Mouse (Mus musculus) neural tube, embryonic 13.5 days (tissue): ENCODE measurements around the gene S1pr4. TPM values are rescaled to one million over a fixed set of nuclear protein-coding genes. Genes with fewer than 3 reads are reported as not detected.

Source experiments
- ATAC-seq: fragments of 200-750 bp; cut with Nextera tagmentation; 2 replicates; pipeline ENCODE4 v1.8.0; 2017; ENCODE audit warnings: low read depth, mild to moderate bottlenecking, moderate TSS enrichment, moderate library complexity
- H3K27ac ChIP-seq: fragments of 300-500 bp; sonication (generic); replicated peaks from 2 replicates; pipeline ENCODE4 v1.5.1; 2015; ENCODE audit warnings: moderate library complexity, mild to moderate bottlenecking, inconsistent platforms
- H3K27me3 ChIP-seq: fragments of 300-500 bp; sonication (generic); 2 replicates; pipeline ENCODE4 v1.6.1; 2015; ENCODE audit warnings: mild to moderate bottlenecking, inconsistent platforms
- H3K36me3 ChIP-seq: fragments of 300-500 bp; sonication (generic); 2 replicates; pipeline ENCODE4 v1.6.1; 2015; ENCODE audit warnings: mild to moderate bottlenecking, inconsistent platforms
- H3K4me1 ChIP-seq: fragments of 300-500 bp; sonication (generic); replicated peaks from 2 replicates; pipeline ENCODE4 v1.6.1; 2015; ENCODE audit warnings: inconsistent platforms
- H3K4me2 ChIP-seq: fragments of 300-500 bp; sonication (generic); 2 replicates; pipeline ENCODE4 v1.6.1; 2015; ENCODE audit warnings: inconsistent platforms, mild to moderate bottlenecking, moderate library complexity
- H3K4me3 ChIP-seq: fragments of 300-500 bp; sonication (generic); 2 replicates; pipeline ENCODE4 v1.5.1; 2015; ENCODE audit warnings: mild to moderate bottlenecking, inconsistent platforms
- H3K9ac ChIP-seq: fragments of 300-500 bp; sonication (generic); 2 replicates; pipeline ENCODE4 v1.6.1; 2015; ENCODE audit warnings: moderate library complexity, mild to moderate bottlenecking, inconsistent platforms
- H3K9me3 ChIP-seq: fragments of 300-500 bp; sonication (generic); 2 replicates; pipeline ENCODE4 v1.6.1; 2016; ENCODE audit warnings: inconsistent platforms
- WGBS: fragments of 180-500 bp; shearing (Covaris S2); methylation state at CpG from one replicate; pipeline ENCODE4 v1.1.7; 2015; 5-methylcytosine and 5-hydroxymethylcytosine counted together
- polyA plus RNA-seq: library from polyadenylated mRNA; unstranded; fragments of >200 nt; fragmentation: Nextera tagmentation; extraction: Ambion mirVana; gene quantifications from 2 replicates; pipeline ENCODE4 v1.2.1, GENCODE M21; 2015

The S1pr4 gene
- polyA plus RNA-seq, 1 experiment from 2014 or later, result 0.64 TPM

- no peak for ATAC-seq
- Histone ChIP-seq H3K36me3 (peaks cover 70% of the 10 kb centered on the region), H3K27me3 (no peaks in the 10 kb centered on the region), H3K4me3 (no peak overlapping the region), H3K4me1 (peaks cover 13% of the 10 kb centered on the region), H3K9ac (no peak overlapping the region), H3K4me2 (no peak overlapping the region), H3K9me3 (no peaks in the 10 kb centered on the region), H3K27ac (no peak overlapping the region)
- 86% methylated on average over 11 of the region's 11 CpGs for WGBS
Measured at GRCm38 (mm10) chr10:81488081-81488480, 11.9 kb downstream of the S1pr4 start.

GRCm38 (mm10) chr10:81486496-81486895, 13.4 kb downstream of the S1pr4 start:
- Histone ChIP-seq H3K9me3 (no peaks in the 10 kb centered on the region), H3K4me1 (peaks cover 18% of the 10 kb centered on the region), H3K27me3 (no peaks in the 10 kb centered on the region), H3K36me3 (peaks cover 54% of the 10 kb centered on the region), H3K4me3 (no peak overlapping the region), H3K9ac (no peak overlapping the region), H3K27ac (no peak overlapping the region), H3K4me2 (no peak overlapping the region)
- WGBS, result 85% methylated on average over 10 of the region's 10 CpGs
- ATAC-seq, result no peak

- no peak for ATAC-seq
- Histone ChIP-seq H3K4me3 (no peak overlapping the region), H3K27ac (no peak overlapping the region), H3K9me3 (no peaks in the 10 kb centered on the region), H3K9ac (no peak overlapping the region), H3K36me3 (peaks cover 45% of the 10 kb centered on the region), H3K27me3 (no peaks in the 10 kb centered on the region), H3K4me2 (no peak overlapping the region), H3K4me1 (peaks cover 23% of the 10 kb centered on the region)
- WGBS, result 83% methylated on average over 7 of the region's 7 CpGs
Measured at GRCm38 (mm10) chr10:81485479-81486018, 14.4 kb downstream of the S1pr4 start.

- no peak overlapping the region for H3K4me2 ChIP-seq
- 31% methylated on average over 2 of the region's 2 CpGs for WGBS
- peak overlapping the region; percentile 71 for H3K27ac ChIP-seq
Measured at GRCm38 (mm10) chr10:81485060-81485449, 14.9 kb downstream of the S1pr4 start.

GRCm38 (mm10) chr10:81484441-81485059, 15.4 kb downstream of the S1pr4 start:
- peak overlapping the region; percentile 41 for H3K9ac ChIP-seq

More at GRCm38 (mm10) chr10:81485060-81485449, 14.9 kb downstream of the S1pr4 start:
- peaks cover 28% of the 10 kb centered on the region for H3K4me1 ChIP-seq
- H3K27me3 ChIP-seq, result no peaks in the 10 kb centered on the region
- H3K36me3 ChIP-seq, result peaks cover 40% of the 10 kb centered on the region
- no peak for ATAC-seq
- no peak overlapping the region for H3K4me3 ChIP-seq
- H3K9ac ChIP-seq, result peak overlapping the region; percentile 41; the same call in 1 of the 2 replicates
- no peaks in the 10 kb centered on the region for H3K9me3 ChIP-seq

GRCm38 (mm10) chr10:81483983-81484382, 15.9 kb downstream of the S1pr4 start:
- Histone ChIP-seq H3K4me2 (no peak overlapping the region), H3K4me1 (peaks cover 34% of the 10 kb centered on the region), H3K36me3 (peaks cover 30% of the 10 kb centered on the region), H3K9ac (no peak overlapping the region), H3K27ac (peak overlapping the region; percentile 71), H3K4me3 (no peak overlapping the region), H3K9me3 (no peaks in the 10 kb centered on the region), H3K27me3 (0 out of 2 replicates have a peak, but pooled peaks cover under 1% of the 10 kb centered on the region)
- no peak for ATAC-seq
- WGBS, result 18% methylated on average over 9 of the region's 9 CpGs

More at GRCm38 (mm10) chr10:81484441-81485059, 15.4 kb downstream of the S1pr4 start:
- Histone ChIP-seq H3K27me3 (no peaks in the 10 kb centered on the region), H3K27ac (peak overlapping the region; percentile 71), H3K4me2 (no peak overlapping the region), H3K4me1 (peaks cover 31% of the 10 kb centered on the region), H3K4me3 (no peak overlapping the region), H3K9me3 (no peaks in the 10 kb centered on the region), H3K36me3 (peaks cover 35% of the 10 kb centered on the region)
- ATAC-seq, result no peak
- 43% methylated on average over 6 of the region's 6 CpGs for WGBS

- WGBS, result under 1% methylated on average over 36 of the region's 36 CpGs
- H3K9ac ChIP-seq, result peak within 1 kb of the TSS; percentile 90
- peaks cover 47% of the 10 kb centered on the region for H3K4me1 ChIP-seq
- H3K27ac ChIP-seq, result peak within 1 kb of the TSS; percentile 88
- 0 out of 2 replicates have a peak, but pooled peaks cover 13% of the 10 kb centered on the region for H3K27me3 ChIP-seq
- no peaks in the 10 kb centered on the region for H3K9me3 ChIP-seq
- peak within 1 kb of the TSS; percentile 67 for H3K4me2 ChIP-seq
- peaks cover 15% of the 10 kb centered on the region for H3K36me3 ChIP-seq
- H3K4me3 ChIP-seq, result peak within 1 kb of the TSS; percentile 69
- ATAC-seq, result peak; percentile 57
Measured at GRCm38 (mm10) chr10:81482533-81482889, 17.4 kb downstream of the S1pr4 start, which contains the start of gene Celf5. Celf5 (minus strand) TSS chr10:81482709.

GRCm38 (mm10) chr10:81481605-81482532, 18.1 kb downstream of the S1pr4 start:
- peaks cover 11% of the 10 kb centered on the region for H3K36me3 ChIP-seq
- 2% methylated on average over 25 of the region's 35 CpGs for WGBS

GRCm38 (mm10) chr10:81474461-81474860, 25.5 kb downstream of the S1pr4 start:
- 81% methylated on average over 10 of the region's 10 CpGs for WGBS
- no peaks in the 10 kb centered on the region for H3K9me3 ChIP-seq
- ATAC-seq, result no peak
- peaks cover 22% of the 10 kb centered on the region for H3K36me3 ChIP-seq
- no peak overlapping the region for H3K9ac ChIP-seq
- H3K4me2 ChIP-seq, result no peak overlapping the region
- H3K27ac ChIP-seq, result no peak overlapping the region
- peaks cover 46% of the 10 kb centered on the region for H3K27me3 ChIP-seq
- no peak overlapping the region for H3K4me3 ChIP-seq
- peaks cover 61% of the 10 kb centered on the region for H3K4me1 ChIP-seq

More at GRCm38 (mm10) chr10:81481605-81482532, 18.1 kb downstream of the S1pr4 start:
- Histone ChIP-seq H3K9me3 (no peaks in the 10 kb centered on the region), H3K4me2 (peak overlapping the region; percentile 67), H3K4me3 (peak overlapping the region; percentile 69), H3K27ac (peak overlapping the region; percentile 88), H3K4me1 (peaks cover 52% of the 10 kb centered on the region), H3K9ac (peak overlapping the region; percentile 90), H3K27me3 (peaks cover 17% of the 10 kb centered on the region)
- peak; percentile 57 for ATAC-seq

- Histone ChIP-seq H3K9me3 (no peaks in the 10 kb centered on the region), H3K4me2 (peak overlapping the region; percentile 72), H3K4me1 (peaks cover 50% of the 10 kb centered on the region), H3K27ac (peak overlapping the region; percentile 88), H3K27me3 (peaks cover 42% of the 10 kb centered on the region), H3K4me3 (peak overlapping the region; percentile 42), H3K36me3 (peaks cover 36% of the 10 kb centered on the region), H3K9ac (peak overlapping the region; percentile 76)
- WGBS, result under 1% methylated on average over 22 of the region's 22 CpGs
- ATAC-seq, result peak; percentile 79
Measured at GRCm38 (mm10) chr10:81473003-81473451, 26.9 kb downstream of the S1pr4 start.

- H3K4me3 ChIP-seq, result peak overlapping the region; percentile 42
- H3K4me2 ChIP-seq, result peak overlapping the region; percentile 72
- H3K27me3 ChIP-seq, result peaks cover 42% of the 10 kb centered on the region
- peaks cover 45% of the 10 kb centered on the region for H3K4me1 ChIP-seq
- peak overlapping the region; percentile 88 for H3K27ac ChIP-seq
- H3K9ac ChIP-seq, result peak overlapping the region; percentile 76
- H3K36me3 ChIP-seq, result peaks cover 41% of the 10 kb centered on the region
- peak; percentile 33 for ATAC-seq
- 7% methylated on average over 18 of the region's 18 CpGs for WGBS
- H3K9me3 ChIP-seq, result no peaks in the 10 kb centered on the region
Measured at GRCm38 (mm10) chr10:81472403-81473002, 27.4 kb downstream of the S1pr4 start.
